Mouse (Mus musculus) ovary, postnatal 14 days (tissue): ENCODE results near the gene Cygb.
A peak's percentile ranks its signal among the peaks of the same experiment; 100 is the strongest.

ENCODE experiments used
- DNase-seq: peaks from one replicate; pipeline ENCODE4 v3.0.0; 2022; ENCODE audit warnings: low spot score

Cygb gene

GRCm38 (mm10) chr11:116656348-116657191 lies 2.5 kb upstream of the Cygb start:
- DNase-seq, result no peak

GRCm38 (mm10) chr11:116653709-116654221 lies 348 bp downstream of the Cygb start:
- DNase-seq, result no peak

DNA sequence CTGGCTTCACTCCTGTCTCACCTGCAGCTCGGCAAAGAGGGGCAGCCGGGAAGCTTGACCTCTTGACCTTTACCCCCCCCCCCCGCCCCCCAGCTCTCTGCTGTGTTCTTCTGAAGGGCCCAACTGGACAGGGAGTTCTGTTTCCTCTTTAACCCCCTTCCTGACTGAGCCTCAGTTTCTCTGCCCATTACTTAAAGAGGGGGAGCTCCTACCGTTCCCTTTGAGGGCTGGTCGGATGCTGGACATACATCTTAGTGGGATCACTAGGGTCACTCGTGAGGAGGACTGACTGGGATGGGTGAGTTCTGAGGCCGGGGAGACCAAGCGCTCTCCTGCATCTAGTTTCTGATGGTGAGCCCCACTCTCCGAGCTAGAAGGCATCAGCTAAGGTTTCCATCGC lies 879 bp downstream of the Cygb start, which contains the start of gene Prcd:
Gene Prcd (plus strand): TSS at position 301 of the 400 bp plus-strand sequence.
- DNase-seq, result no peak

- DNase-seq, result no peak
These were observed 1.6 kb downstream of the Cygb start for GRCm38 (mm10) chr11:116652330-116653098.

GRCm38 (mm10) chr11:116651339-116651738 lies 2.8 kb downstream of the Cygb start:
- no peak for DNase-seq

DNA sequence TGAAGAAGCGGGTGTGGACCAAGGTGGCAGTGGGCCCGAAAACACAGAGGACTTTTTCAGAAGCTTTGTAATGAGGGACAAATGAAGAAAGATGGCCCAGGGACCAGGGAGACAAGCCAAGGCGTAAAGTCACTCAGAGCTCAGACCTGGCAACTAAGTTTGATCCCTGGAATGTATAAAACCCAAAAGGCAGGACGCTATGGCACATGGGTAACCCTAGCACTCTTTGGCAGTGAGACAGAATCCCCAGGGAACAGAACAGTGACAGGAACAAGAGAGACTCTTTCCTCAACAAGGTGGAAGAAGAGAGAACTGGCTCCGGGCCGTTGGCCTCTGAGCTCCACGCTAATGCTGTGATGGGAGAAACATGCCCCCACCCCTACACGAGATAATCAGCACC lies 3.3 kb downstream of the Cygb start:
- no peak for DNase-seq

GRCm38 (mm10) chr11:116649711-116650337 lies 4.3 kb downstream of the Cygb start:
- DNase-seq, result no peak

DNA sequence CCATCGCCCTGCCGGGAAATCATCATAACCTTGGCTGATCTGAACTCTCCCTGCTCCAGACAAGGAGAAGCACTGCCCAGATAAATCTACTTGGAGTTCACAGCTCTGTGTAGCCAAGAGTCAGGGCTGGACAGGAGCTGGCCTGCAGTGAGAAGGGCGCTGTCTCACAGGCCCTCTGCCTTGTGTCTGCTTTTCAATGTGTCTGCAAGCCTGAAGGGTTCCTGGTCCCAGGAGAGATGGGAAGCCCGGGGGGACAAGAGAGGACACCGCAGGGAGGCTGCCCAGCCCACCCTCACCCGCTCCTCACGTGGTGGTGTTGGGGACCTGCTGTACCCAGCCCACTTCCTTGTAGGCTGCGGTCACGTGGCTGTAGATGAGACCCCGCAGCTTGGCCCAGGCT lies 5.1 kb downstream of the Cygb start:
- no peak for DNase-seq

DNA sequence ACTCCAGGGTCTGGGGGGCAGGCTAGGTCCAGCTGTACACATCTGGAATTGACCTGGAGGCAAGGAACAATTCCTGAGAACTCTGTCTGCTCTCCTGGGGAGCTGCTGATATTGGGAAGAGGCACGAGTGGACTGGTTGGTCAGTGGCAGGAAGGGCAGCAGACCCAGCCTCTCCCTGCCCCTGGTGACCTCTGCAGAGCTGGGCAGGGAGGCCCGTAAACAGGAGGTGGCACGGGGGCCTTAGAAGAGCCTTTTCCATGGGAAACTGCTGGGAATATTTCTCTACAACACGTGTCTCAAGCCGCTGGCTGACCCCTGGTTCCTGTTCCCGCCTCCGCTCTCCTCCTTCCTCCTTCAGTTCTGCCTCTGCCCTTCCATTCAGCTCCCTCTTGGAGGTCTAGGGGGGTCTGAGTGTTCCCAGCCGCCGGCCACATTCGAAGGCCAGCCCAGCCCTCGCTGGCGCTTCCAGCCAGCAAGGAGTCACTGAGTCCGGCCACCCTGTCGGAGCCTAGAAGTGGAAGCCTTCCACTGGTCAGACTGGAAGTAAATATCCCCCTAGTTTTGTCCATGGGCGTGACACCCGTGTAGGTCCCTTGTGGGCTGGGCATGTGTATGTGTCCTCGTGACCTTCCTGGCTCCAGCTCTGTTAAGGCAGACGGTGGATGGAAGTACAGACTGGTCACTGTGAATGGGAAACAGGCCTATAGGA lies 5.7 kb downstream of the Cygb start:
- no peak for DNase-seq

DNA sequence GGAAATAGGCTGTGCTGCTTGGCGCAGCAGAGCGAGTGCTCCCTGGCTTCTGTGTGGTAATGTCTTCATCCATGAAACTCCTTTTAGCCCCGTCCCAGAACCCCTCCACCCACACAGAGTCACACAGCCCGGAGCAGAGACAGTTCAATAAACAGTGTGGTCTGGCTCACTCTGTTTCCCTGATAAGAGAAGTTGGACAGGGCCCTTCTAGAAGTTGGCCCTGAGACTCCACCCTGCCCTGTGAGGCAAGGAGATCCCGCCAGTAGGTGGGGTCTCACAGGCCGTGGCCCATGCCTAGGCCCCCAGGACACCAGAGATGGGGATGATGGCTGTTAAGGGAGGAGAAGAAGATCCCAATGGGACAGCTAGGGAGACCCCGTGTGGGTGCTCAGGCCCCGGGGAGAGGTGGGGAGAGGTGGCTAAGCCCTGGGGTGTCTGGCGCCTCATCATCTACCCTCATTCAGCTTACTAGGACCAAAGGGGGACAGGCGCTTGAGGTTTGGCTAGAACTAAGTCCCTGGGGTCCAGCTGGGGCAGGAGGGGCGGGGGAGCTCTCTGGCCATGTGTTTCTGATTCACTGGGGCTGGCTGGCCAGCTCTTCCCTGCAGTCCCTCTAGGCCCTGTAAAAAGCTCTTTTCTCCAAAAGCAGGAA lies 6.6 kb downstream of the Cygb start:
- no peak for DNase-seq

GRCm38 (mm10) chr11:116646771-116647170 lies 7.3 kb downstream of the Cygb start:
- no peak for DNase-seq

DNA sequence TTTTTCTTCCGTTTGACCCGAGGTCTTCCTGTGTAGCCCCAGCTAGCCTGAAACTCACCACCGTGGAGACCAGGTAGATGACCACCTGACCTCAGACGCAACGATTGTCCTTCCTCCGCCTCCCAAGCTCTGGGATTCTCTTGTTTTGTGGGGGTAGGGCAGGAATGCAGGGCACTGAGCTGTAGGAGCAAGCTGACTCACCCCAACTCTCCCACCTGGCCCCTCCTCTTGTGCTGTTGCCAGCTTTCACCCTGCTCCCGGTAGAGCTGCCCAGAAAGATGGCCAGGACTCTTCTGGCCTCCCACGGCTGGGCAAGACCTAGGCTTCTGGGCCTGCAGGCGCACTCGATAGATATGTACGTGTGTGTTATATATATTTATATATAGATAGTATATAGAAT lies 8.0 kb downstream of the Cygb start:
- DNase-seq, result no peak

DNA sequence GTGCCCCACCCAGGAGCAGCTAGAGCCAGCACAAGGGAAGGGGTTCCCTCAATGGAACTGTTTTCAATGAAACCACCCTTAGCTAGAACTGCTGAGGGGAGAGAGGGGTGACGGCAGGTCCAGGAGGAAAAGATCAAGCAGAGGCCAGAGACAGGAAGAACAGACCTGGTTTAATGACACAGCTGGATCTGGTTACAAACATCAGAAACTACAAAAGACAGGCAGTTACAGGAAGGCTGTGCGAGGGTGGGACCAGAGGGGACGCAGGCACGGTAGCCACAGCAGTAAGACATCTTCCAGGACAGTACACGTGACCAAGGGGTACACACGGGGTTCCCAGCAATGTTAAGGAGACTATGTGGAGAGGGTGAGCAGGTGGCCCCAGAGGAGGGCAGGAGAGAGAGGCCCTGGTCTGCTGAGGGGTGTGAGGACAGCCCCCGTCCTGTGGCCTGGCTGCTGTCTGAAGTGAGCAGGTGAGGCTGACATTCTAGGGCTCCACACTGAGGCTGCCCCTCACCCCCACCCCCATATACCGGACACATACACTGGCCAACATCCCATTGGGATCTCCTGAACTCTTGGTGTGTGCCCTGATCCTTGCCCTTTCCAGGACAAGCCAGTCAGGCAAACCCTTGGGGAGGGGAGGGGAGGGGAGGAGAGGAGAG lies 8.5 kb downstream of the Cygb start:
- no peak for DNase-seq

DNA sequence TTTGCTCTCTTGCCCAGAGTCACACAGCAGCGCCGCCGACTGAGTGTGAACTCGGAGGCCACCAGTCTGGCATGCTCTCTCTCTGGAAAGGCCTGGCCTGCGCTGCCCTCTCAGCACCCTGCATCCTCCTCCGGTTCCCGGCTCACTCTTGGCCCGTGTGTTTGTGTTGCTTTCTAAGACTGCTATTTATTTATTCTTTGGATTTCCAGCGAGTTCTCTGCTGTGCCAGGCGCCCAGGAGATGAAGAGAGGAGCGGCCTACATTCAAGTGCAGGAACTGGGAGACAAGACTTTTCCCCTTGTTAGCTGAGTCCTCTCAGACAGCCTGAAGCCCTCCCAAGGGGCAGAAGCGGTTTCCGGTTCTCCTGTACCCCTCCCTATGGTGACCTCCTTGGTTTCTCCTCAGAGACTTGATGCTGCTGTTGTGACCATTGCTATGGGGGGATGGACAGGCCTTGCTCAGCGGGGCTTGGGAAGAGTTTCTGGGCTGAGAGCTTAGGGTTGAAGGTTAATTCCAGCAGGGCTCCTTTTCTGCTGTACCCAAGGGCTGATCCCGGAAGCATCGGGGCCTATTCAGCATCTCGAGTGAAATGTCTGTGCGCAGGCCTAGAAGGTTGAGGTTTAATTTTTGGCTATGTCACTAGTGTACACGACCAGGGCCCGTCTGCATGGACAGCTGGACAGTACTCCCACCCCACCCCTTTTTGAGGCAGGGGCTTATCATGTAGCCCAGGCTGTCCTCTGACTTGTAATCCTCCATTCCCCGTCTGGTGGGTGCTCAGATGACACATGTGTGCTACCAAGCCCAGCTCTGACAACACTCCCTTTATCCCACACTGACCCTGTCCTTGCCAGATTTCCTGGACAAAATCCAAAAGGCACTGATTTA lies 9.6 kb downstream of the Cygb start:
- no peak for DNase-seq

- DNase-seq, result no peak
These were observed 10.4 kb downstream of the Cygb start for GRCm38 (mm10) chr11:116643579-116644224.

- peak; percentile 94 for DNase-seq
These were observed 11.2 kb downstream of the Cygb start for GRCm38 (mm10) chr11:116642681-116643578.

DNA sequence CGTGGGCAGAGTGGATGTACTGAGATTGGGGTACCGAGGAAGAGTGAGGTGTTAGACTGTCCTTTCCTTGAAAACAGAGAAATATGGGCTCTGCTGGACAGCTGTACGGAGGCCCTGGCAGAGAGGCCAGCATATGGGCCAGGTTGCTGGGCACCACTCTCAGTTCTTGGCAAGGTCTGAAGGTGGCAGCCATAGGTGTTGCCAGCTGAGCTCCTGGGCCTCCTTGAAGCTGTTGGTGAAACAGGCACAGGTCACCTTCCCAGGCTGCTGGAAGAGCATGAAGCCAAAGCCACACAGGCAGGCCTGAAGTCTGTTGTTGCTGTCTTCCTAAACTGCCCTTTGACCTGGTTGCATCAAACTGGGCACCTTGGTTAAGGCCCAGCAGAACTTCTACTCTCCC lies 12.4 kb downstream of the Cygb start:
- no peak for DNase-seq

GRCm38 (mm10) chr11:116641168-116641567 lies 12.9 kb downstream of the Cygb start:
- DNase-seq, result no peak
